Mouse (Mus musculus) urinary bladder, postnatal 4 days (tissue): ENCODE results near the gene Slc30a5.
"Not testable (repeated sequence)": the region's sequence is repeated elsewhere in the genome, so short reads cannot be mapped to it uniquely, and the experiment has no call there.

ENCODE experiments used
- DNase-seq, 2 experiments: peaks; one replicate each; pipeline ENCODE4 v3.0.0; 2021 to 2022; ENCODE audit warnings: low spot score in 2 of 2

Slc30a5 gene

DNA sequence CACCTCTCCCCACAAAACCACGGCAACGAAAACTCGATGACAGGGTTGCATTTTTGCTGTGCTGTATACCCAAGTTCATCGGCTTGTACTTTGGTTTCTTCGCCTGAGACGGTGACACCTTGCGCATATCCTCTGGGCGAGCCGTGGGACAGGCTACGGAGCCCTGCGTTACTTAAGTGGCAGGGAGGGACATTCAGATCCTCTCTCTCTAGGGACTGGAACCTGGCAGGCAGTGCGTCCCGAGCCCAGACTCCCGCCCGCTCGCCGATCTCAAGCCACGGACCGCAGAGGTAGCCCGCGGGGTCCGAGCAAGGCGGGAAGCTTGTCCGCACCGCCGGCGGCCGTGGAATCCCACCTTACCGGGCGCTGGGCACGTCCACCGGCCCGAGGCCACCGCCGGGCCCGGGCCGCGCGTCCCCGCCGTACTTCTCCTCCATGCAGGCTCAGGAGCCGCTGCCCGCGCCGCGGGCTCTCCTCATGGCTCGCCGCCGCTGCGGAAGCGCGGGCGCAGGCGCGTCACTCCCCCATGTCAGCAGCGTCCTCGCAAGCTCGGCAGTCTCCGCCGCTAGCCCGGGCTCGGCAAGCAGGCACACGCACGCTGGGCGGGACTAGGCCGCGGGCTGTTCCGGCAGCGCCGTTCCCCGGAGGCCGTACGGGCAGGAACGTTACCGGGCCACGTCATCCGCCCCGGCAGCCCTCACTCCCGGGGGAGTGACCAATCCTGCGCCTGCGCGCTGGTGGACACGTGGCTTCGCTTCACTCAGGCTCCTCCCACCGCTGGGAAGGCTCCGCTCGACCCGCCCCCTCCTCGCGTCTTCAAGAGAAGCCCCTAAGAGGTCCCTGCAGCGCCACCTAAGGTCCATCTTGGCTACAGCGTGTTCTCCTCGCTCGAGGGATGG lies at the start of gene Slc30a5:
TSS of gene Slc30a5 (minus strand) at position 687 of the 899 bp plus-strand sequence.
- DNase-seq, result peak; percentile 98 to 99

DNA sequence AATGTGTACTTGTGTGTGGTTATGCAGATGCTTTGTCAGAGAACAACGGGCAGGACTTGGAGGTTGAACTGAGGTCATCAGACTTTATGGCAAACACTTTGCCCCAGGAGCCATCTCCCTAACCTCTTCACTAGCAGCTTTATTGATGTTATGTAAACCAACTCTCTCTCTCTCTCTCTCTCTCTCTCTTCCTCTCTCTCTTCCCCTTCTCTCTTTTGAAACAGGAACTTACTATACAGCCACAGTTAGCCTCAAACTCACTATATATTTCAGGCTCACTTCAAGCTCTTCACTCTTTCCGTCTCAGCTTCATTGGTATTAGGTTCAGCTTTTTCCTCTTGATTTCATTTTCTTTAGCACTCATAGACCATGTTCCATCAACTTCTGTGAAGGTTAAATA lies 48.7 kb upstream of the Slc30a5 start:
- DNase-seq, result no peak

DNA sequence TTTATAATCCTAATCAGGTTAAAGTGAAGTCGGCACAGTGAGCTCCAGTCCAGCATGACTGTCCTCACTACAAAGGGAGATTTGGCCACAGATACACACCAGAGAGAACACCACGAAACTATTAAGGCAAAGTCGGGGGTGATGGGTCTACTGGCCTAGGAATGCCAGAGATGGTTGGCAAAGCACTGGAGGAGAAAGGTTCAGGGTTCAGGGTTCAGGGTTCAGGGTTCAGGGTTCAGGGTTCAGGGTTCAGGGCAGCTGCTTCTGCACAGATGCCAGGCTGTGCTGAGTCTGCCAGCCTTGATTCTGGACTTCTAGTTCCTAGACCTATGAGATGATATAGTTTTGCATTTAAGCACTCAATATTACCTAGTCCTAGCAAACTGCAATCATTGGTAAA lies 46.6 kb upstream of the Slc30a5 start:
- DNase-seq, result no peak

DNA sequence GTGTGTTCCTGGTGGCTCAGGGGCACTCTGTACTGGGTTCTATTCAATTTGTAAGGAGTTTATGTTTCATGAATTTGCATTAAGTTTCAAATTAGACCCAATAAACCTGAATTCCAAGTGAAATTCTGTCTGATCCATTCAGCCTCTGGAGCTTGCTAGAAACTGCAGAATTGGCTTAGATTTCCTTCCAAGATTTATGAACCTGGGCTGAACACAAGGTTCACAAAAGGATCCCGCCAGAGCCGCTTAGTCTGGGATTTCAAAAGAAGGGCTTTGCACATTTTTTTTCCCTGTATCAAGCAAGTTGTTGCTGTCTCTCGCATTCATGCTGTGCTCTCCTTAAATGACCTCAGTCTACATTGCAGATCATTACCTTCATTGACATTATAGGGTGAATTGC lies 46.1 kb upstream of the Slc30a5 start:
- DNase-seq, result no peak

DNA sequence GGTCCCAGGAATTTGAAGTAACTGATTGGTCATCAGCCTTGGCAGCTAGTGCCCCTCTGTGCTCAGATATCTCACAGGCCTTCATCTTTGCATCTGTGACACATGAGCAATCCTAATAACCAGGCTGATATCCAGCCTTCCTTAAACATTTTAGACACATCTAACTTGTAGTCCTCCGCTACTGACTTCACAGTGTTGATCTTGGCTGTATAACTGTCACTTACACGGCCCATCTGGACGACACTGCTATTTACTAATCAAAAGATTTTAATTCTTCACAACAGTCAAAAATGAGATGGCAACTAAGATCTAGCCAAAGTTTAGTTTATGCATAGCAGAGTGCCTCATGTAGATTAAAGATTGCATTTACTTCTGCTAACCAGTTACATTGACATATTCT lies 45.0 kb upstream of the Slc30a5 start:
- no peak for DNase-seq

DNA sequence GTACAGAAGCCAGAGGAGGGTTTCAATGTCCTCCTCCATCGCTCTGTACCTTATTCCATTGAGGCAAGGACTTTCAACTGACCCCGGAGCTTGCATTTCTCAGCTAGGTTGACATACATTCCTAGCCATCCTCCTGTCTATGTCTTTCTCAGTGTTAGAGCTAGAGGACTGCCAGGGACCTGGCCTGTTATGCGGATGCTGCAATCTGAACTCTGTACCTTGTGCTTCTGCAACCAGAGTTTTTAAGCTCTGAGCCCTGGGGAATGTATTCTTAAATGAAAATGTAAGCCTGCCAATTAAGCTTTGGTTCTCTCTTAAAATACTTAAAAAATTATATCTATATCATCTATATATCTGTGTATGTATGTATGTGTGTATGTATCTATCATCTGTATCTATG lies 44.5 kb upstream of the Slc30a5 start:
- no peak for DNase-seq

DNA sequence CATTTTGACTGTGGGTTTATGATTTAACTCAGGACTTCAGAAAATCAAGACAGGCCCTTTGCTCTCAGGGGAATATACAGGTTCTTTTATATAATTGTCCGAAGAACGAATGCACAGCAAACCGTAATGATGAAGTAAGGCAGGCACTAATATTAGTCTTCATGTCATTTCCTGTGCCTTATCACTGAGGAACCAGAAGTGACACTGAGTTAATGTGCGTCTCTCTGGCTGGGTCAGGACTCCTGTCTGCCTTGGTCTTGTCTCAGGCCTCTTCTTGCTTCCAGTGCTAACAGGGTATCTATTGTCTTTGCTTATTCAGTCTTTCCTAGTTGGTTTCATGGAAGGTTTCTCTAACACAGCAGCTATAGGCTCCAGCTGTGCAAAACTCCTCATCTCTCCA lies 41.9 kb upstream of the Slc30a5 start:
- no peak for DNase-seq

DNA sequence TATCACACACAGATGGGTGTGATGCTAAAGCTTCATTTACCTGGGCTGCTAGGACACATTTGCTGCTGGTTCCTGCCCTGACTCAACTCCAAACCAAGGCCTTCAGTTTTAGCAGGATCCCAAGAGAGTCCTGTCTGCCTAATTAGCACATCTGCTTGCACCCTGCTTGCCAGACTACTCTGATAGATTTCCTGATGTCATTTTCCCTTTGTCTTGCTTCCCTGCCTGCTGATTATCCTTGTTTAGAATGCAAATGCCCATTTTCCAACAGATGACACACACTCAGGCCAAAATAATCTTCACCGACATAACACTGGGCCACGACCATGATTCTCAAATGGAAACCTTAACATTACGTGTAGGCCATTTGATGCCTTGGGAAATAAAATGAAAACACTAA lies 41.4 kb upstream of the Slc30a5 start:
- no peak for DNase-seq

DNA sequence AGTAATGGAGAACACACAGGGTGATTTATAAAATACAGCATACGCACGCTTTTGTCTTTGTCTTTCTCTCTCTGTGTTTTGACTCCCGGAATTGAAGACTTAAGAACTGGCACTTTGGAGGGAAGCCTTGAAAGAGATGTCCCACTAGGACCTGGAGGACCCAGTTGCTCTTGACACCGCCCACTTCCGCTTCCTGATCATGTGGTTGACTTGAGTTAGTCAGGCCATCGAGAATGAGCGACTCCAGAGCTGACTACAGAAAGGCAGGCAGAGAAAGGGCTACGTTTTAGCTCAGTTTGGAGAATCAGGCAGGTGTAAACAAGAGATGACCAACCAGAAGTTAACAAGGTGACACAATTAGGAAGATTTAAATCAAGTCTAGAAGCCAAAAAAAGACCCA lies 40.3 kb upstream of the Slc30a5 start:
- DNase-seq, result no peak

DNA sequence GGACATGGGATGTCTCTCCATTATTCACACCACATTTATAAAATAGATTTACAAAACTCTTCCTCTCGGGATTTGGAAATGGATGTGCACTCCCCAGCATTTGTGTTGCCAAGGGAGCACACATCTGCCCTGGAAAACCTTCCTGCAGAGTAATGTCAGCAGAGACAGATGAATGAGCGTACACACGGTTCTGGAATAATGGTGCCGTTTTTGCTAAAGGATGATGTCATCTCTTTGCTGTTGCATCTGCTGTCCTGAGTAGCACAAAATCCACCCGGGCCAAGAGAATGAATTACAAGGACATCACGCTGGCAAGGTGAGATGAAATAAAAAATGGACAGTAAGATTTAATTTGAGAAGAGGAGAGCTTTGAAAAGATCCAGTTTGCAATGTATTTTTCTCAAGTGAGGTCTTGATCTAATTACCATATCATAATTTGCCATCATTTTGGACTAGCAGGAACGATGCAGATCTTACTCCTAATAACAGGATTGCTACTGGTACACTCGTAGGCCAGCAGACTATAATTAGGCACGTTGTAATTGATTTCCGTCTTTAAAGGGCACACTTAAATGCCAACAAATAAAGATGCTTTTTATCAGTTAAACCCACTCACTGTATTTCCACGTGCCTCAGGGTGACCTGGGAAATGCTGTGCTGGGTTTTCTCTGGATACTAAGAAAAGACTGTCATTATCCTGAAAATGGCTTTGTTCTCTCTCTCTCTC lies 38.4 kb upstream of the Slc30a5 start:
- DNase-seq, result no peak

DNA sequence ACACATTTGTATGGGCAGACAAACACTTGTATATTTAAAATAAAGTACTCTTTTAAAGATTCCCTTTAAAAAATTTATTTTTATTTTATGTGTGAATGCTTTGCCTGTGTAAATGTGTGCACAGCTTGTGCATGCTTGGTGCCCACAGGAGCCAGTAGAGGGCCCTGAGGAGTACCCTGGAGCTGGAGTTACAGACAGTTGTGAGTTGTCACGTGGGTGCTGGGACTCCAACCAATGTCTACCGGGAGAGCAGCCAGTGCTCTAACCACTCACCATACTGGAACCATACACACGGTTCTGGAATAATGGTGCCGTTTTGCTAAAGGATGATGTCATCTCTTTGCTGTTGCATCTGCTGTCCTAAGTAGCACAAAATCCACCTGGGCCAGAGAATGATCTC lies 36.6 kb upstream of the Slc30a5 start:
- no peak for DNase-seq

DNA sequence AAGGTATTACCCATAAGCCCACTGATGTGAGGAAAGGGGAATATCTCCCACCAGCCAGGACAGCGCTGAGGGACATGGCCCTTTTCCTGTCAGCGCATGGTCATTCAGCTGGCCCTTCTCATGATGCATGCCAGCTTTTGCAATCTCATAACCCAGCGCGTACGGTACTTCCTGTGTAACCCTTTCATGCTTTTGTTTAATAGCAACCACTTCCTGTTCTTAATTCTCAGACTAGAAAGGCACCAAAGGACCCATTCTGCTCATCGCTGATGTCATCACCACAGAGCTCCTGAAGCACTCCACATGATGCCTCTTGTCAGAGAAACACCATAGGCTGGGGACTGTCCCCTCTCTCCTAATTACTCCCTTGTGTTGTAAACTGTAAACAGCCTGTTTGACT lies 33.1 kb upstream of the Slc30a5 start:
- no peak for DNase-seq

DNA sequence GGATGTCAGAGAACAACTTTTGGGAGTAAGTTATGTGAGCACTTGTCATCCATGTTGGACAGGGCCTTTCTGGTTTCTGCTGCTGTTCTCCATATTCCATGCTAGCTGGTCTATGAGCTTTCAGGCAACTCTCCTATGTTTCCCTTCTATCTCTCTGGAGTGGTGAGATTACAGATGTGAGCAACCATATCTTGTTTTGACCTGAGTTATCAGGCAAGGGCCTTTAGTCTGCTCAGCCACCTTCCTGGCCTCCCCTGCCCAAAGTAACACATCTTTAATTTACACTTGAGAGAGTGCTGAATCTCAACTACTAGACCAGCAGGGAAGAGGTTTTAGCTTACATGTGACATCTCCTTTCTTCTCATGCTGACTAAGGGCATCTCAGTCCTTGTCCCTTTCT lies 32.5 kb upstream of the Slc30a5 start:
- DNase-seq, result no peak

DNA sequence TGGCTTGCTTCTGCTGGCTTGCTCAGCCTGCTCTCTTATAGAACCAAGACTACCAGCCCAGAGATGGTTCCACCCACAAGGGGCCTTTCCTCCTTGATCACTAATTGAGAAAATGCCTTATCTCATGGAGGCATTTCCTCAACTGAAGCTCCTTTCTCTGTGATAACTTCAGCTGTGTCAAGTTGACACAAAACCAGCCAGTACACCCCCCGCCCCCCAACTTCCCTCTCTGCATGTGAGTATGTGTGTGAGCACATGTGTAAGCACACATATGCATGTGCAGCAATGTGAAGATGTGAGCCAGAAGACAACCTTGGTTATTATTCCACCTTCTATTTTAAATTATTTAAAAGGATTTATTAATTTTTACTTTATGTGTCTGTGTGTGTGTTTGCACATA lies 30.7 kb upstream of the Slc30a5 start:
- DNase-seq, result not testable (repeated sequence)

DNA sequence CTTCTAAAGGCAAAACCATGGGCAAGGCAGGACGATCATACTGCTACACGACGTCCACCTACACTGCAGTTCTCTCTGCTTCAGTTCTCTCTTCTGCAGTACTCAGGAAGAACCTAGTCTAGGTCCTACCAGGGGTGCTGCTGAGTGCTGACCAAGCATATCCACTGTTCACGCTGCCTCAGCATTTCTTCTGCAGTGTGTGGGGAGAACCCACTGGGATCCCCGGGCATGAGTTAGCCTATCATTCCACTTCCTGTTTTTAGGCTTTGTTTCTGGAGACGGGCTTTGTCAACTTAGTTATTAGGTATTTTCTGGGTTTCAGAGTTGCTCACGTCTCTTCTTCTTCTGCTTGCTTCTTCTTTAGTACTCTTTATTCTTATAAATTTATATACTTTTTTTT lies 25.9 kb upstream of the Slc30a5 start:
- DNase-seq, result no peak

DNA sequence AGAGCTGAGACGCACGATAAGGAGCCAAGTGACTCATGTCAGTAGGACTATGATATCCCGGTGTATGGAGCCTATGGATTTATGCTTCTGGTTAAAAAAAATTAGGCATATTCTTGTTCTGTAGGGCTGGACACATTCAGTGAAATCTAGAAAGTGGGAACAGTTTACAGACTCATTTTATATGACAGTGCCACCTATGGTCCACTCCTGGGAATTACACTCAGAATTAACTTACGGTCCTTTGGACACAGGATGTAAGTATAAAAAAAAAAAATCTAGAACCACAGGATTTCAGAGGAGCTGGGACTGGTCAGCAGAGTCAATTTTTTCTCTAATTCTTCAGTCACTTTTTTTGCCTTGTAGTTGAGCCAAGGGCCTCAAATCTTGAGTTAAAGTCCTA lies 20.9 kb upstream of the Slc30a5 start:
- DNase-seq, result no peak

DNA sequence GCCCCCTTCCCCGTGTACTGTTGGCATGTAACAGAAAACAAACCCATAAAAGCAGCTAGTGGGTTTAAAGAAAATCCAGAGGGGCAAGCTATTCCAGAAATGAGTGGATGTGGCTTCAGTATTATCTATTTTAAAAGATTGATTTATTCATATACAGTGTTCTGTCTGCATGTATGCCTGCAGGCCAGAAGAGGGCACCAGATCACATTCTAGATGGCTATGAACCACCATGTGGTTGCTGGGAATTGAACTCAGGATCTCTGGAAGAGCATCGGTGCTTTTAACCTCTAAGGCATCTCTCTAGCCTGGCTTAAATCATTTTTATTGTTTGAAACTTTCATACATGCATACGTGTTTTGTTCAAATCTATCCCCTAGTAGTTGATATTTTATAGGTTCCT lies 19.9 kb upstream of the Slc30a5 start:
- no peak for DNase-seq

DNA sequence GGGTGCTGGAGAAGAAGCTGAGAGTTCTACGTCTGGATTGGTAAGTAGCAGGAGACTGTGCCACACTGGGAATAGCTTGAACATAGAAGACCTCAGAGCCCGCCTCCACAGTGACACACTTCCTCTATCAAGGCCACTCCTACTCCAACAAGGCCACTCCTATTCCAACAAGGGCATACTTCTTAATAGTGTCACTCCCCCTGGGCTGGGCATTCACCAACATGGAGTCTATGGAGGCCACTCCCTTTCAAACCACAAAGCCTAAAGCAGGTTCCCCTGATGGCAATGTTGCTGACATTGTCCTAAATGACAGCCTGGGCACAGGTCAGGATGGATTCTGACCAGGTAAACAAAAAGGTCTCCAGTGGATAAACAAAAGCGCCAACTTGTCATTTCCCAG lies 15.9 kb upstream of the Slc30a5 start:
- no peak for DNase-seq

DNA sequence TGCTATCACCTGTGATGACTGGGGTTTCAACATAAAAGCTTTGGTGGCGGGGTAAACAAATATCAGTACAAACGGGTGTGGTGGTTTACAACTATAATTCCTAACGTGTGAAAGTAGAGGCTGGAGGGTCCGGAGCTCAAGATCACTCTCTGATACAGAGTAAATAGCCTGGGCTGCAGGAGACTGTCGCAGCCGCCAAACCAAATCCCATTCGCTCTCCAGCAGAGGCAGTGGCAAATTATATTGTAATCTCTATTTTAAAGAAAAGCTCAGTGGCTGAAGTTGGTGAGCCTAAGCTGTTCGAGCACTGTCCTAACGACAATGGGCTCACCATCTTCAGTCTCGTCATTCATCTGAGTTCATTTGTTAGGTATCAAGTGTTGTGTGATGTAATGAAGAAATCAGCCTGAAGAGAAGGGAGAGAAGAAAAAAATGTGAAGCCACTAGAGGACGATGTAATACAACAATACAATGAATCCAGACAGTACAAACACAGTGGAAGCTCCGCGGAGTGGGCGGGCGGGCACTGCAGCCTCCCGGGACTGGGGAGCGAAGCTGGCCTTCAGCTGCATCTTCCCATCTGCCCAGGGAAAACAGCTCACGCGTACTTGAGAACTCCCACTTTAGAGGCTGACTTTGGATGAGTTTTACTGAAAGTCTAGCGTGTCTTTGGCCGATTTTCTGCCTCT lies 13.8 kb upstream of the Slc30a5 start:
- DNase-seq, result peak; percentile 60 to 64

DNA sequence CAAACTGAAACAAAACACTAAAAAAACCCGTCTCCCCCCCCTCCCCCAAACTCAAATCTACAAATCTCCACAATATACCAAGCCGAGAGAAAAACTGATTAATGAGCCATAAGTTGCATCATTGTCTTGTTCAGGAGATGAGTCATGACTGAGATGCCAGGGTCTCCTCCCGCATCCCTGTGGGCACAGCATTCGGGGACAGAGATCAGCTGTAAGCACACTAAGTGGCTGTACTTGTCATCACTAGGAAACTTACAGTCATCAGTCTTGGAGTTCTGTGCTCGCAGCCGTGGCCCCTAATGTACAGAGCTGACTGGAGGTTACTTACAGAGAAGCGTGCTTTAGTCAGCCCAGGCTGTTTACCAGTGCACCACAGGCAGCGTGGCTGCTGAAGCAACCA lies 13.0 kb upstream of the Slc30a5 start:
- no peak for DNase-seq

DNA sequence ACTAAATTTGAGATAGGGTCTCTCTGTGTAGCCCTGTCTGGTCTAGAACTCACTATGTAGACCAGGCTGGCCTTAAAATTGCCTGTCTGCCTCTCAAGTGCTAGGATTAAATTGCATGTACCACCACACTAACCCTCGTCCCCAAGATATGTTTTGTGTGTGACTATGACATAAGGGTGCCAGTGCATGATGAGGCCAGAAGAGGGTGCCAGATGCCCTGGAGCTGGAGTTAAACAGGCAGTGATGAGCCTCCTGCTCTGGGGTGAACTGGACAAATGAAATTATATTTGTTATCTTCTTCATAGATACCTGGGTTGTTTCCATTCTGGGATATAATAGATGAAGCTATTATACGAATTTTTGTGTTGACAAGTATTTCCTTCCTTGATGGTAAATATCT lies 10.7 kb upstream of the Slc30a5 start:
- DNase-seq, result no peak

DNA sequence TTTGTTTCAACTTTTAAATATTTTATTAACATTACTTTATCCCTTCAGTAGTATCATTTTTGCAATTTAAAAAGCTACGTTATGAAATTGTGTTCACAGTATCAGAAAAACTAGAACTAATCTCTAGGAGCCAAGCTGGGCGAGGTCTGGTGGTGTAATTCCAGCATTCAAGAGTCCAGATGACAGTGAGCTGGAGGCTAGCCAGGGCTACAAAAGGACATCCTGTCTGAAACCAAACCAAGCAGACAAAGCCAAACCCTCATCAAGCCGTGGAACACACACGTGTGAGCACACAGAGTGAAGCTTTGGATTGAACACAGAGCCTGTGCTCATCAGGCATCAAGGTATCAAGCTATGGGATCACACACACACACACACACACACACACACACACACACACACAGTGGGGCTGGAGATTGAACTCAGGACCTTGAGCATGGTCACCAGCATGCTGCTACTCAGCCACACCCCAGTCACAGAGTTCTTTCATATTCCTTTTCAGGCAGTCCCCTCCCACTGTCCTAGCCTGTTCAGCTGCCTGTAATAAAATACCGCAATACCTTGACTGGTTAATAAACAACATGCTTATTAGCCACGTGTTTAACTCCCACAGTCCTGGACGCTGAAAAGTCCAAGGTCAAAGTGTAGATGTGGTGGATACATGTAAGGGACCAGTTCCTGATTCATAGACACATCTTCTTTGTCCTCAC lies 9.9 kb upstream of the Slc30a5 start:
- no peak for DNase-seq
